Mouse (Mus musculus): Measurements from ENCODE around the gene Tfam. TPM values are rescaled to one million over a fixed set of nuclear protein-coding genes. Genes with fewer than 3 reads are reported as not detected.

The Tfam gene
- polyA plus RNA-seq, 1 experiment from 2014 or later: 33.4 TPM

DNA sequence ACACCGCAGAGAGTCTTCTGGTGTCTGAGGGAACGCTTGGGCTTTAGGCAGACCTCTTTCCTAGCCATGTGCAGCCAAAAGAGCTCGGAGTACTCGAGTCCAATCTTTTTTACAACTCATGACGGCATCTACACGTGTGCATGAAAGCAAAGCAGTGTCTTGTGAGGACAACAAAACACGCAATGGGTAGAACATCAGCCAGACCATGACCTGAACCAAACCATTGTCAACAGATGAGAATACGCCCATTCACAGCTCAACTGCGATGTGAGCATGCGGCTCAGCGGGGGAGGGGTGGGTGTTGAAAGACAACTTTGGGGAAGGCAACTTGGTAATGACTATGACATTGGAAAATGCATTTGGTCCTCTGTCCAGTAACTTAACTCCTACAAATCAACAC is 29.4 kb upstream of the Tfam start:
- no peak overlapping the region for H3K4me2 ChIP-seq (ENCODE audit: low read depth, low read length)
- H3K27ac ChIP-seq (ENCODE audit: low read depth): no peak overlapping the region
- no peaks in the 10 kb centered on the region for H3K4me1 ChIP-seq (ENCODE audit: insufficient read depth)
- H3K4me3 ChIP-seq (ENCODE audit: low read depth, low read length): no peak overlapping the region
- no peak for DNase-seq
- no peak for ATAC-seq
- no peak overlapping the region for H3K9ac ChIP-seq (replicated peaks)
- WGBS (ENCODE audit: insufficient replicate concordance): 82% methylated on average over 11 of the region's 11 CpGs
- no peaks in the 10 kb centered on the region for H3K36me3 ChIP-seq (replicated peaks; ENCODE audit: insufficient read depth, low read length)
- no peak for TF ChIP-seq EP300 (IDR thresholded peaks at IDR 0.05; ENCODE audit: low read depth)
- no peak for TF ChIP-seq CTCF (IDR thresholded peaks at IDR 0.05; ENCODE audit: low read depth)
- H3K9me3 ChIP-seq (ENCODE audit: low read length): no peaks in the 10 kb centered on the region
- no peaks in the 10 kb centered on the region for H3K27me3 ChIP-seq (ENCODE audit: insufficient read depth, low read length)

- H3K9me3 ChIP-seq (ENCODE audit: low read length): no peaks in the 10 kb centered on the region
- no peak overlapping the region for H3K9ac ChIP-seq (replicated peaks)
- no peak overlapping the region for H3K27ac ChIP-seq (ENCODE audit: low read depth)
- ATAC-seq (no peak), DNase-seq (no peak)
- H3K4me3 ChIP-seq (ENCODE audit: low read depth, low read length): no peak overlapping the region
- TF ChIP-seq EP300 (IDR thresholded peaks at IDR 0.05; ENCODE audit: low read depth) (no peak), CTCF (IDR thresholded peaks at IDR 0.05; ENCODE audit: low read depth) (no peak)
- H3K4me2 ChIP-seq (ENCODE audit: low read depth, low read length): no peak overlapping the region
- H3K36me3 ChIP-seq (replicated peaks; ENCODE audit: insufficient read depth, low read length): no peaks in the 10 kb centered on the region
- H3K27me3 ChIP-seq (ENCODE audit: insufficient read depth, low read length): no peaks in the 10 kb centered on the region
- 73% methylated on average over 4 of the region's 4 CpGs for WGBS (ENCODE audit: insufficient replicate concordance)
- no peaks in the 10 kb centered on the region for H3K4me1 ChIP-seq (ENCODE audit: insufficient read depth)
Observed at GRCm38 (mm10) chr10:71265067-71265466, 27.0 kb upstream of the Tfam start.

- no peak overlapping the region for H3K4me2 ChIP-seq (ENCODE audit: low read depth, low read length)
- no peaks in the 10 kb centered on the region for H3K9me3 ChIP-seq (ENCODE audit: low read length)
- no peak overlapping the region for H3K9ac ChIP-seq (replicated peaks)
- DNase-seq (no peak), ATAC-seq (peak; percentile 33)
- TF ChIP-seq CTCF (IDR thresholded peaks at IDR 0.05; ENCODE audit: low read depth): no peak
- no peak for TF ChIP-seq EP300 (IDR thresholded peaks at IDR 0.05; ENCODE audit: low read depth)
- 70% methylated on average over 8 of the region's 8 CpGs for WGBS (ENCODE audit: insufficient replicate concordance)
- no peaks in the 10 kb centered on the region for H3K4me1 ChIP-seq (ENCODE audit: insufficient read depth)
- H3K4me3 ChIP-seq (ENCODE audit: low read depth, low read length): no peak overlapping the region
- no peaks in the 10 kb centered on the region for H3K27me3 ChIP-seq (ENCODE audit: insufficient read depth, low read length)
- H3K36me3 ChIP-seq (replicated peaks; ENCODE audit: insufficient read depth, low read length): peaks cover 3% of the 10 kb centered on the region; the same call in 1 of the 2 replicates
- no peak overlapping the region for H3K27ac ChIP-seq (ENCODE audit: low read depth)
Observed at GRCm38 (mm10) chr10:71261637-71262036, 23.6 kb upstream of the Tfam start.

GRCm38 (mm10) chr10:71258943-71259342 is 20.9 kb upstream of the Tfam start:
- no peak overlapping the region for H3K27ac ChIP-seq (ENCODE audit: low read depth)
- H3K9ac ChIP-seq (replicated peaks): no peak overlapping the region
- no peaks in the 10 kb centered on the region for H3K27me3 ChIP-seq (ENCODE audit: insufficient read depth, low read length)
- TF ChIP-seq EP300 (IDR thresholded peaks at IDR 0.05; ENCODE audit: low read depth): no peak
- no peak for TF ChIP-seq CTCF (IDR thresholded peaks at IDR 0.05; ENCODE audit: low read depth)
- 77% methylated on average over 5 of the region's 5 CpGs for WGBS (ENCODE audit: insufficient replicate concordance)
- no peaks in the 10 kb centered on the region for H3K4me1 ChIP-seq (ENCODE audit: insufficient read depth)
- no peak overlapping the region for H3K4me3 ChIP-seq (ENCODE audit: low read depth, low read length)
- peaks cover 3% of the 10 kb centered on the region for H3K36me3 ChIP-seq (replicated peaks; ENCODE audit: insufficient read depth, low read length)
- DNase-seq (no peak), ATAC-seq (no peak)
- no peaks in the 10 kb centered on the region for H3K9me3 ChIP-seq (ENCODE audit: low read length)
- H3K4me2 ChIP-seq (ENCODE audit: low read depth, low read length): no peak overlapping the region

GRCm38 (mm10) chr10:71258516-71258915 is 20.4 kb upstream of the Tfam start:
- no peak overlapping the region for H3K27ac ChIP-seq (ENCODE audit: low read depth)
- no peak overlapping the region for H3K9ac ChIP-seq (replicated peaks)
- no peak overlapping the region for H3K4me3 ChIP-seq (ENCODE audit: low read depth, low read length)
- ATAC-seq (no peak), DNase-seq (no peak)
- H3K27me3 ChIP-seq (ENCODE audit: insufficient read depth, low read length): no peaks in the 10 kb centered on the region
- no peaks in the 10 kb centered on the region for H3K9me3 ChIP-seq (ENCODE audit: low read length)
- 78% methylated on average over 8 of the region's 8 CpGs for WGBS (ENCODE audit: insufficient replicate concordance)
- peaks cover 3% of the 10 kb centered on the region for H3K36me3 ChIP-seq (replicated peaks; ENCODE audit: insufficient read depth, low read length)
- H3K4me2 ChIP-seq (ENCODE audit: low read depth, low read length): no peak overlapping the region
- TF ChIP-seq EP300 (IDR thresholded peaks at IDR 0.05; ENCODE audit: low read depth): no peak
- TF ChIP-seq CTCF (IDR thresholded peaks at IDR 0.05; ENCODE audit: low read depth): no peak
- no peaks in the 10 kb centered on the region for H3K4me1 ChIP-seq (ENCODE audit: insufficient read depth)

- peaks cover 3% of the 10 kb centered on the region for H3K36me3 ChIP-seq (replicated peaks; ENCODE audit: insufficient read depth, low read length)
- ATAC-seq (no peak), DNase-seq (no peak)
- TF ChIP-seq EP300 (IDR thresholded peaks at IDR 0.05; ENCODE audit: low read depth) (no peak), CTCF (IDR thresholded peaks at IDR 0.05; ENCODE audit: low read depth) (no peak)
- WGBS (ENCODE audit: insufficient replicate concordance): 85% methylated on average over 4 of the region's 4 CpGs
- no peak overlapping the region for H3K4me3 ChIP-seq (ENCODE audit: low read depth, low read length)
- H3K9ac ChIP-seq (replicated peaks): no peak overlapping the region
- no peak overlapping the region for H3K4me2 ChIP-seq (ENCODE audit: low read depth, low read length)
- no peaks in the 10 kb centered on the region for H3K9me3 ChIP-seq (ENCODE audit: low read length)
- no peak overlapping the region for H3K27ac ChIP-seq (ENCODE audit: low read depth)
- H3K27me3 ChIP-seq (ENCODE audit: insufficient read depth, low read length): no peaks in the 10 kb centered on the region
- no peaks in the 10 kb centered on the region for H3K4me1 ChIP-seq (ENCODE audit: insufficient read depth)
Observed at GRCm38 (mm10) chr10:71253147-71253546, 15.1 kb upstream of the Tfam start.

- WGBS (ENCODE audit: insufficient replicate concordance): 73% methylated on average over 5 of the region's 5 CpGs
- Histone ChIP-seq H3K4me3 (ENCODE audit: low read depth, low read length) (no peak overlapping the region), H3K9ac (replicated peaks) (no peak overlapping the region), H3K36me3 (replicated peaks; ENCODE audit: insufficient read depth, low read length) (no peaks in the 10 kb centered on the region; the same call in 1 of the 2 replicates), H3K27ac (ENCODE audit: low read depth) (no peak overlapping the region), H3K4me1 (ENCODE audit: insufficient read depth) (no peaks in the 10 kb centered on the region), H3K4me2 (ENCODE audit: low read depth, low read length) (no peak overlapping the region), H3K27me3 (ENCODE audit: insufficient read depth, low read length) (no peaks in the 10 kb centered on the region), H3K9me3 (ENCODE audit: low read length) (no peaks in the 10 kb centered on the region)
- TF ChIP-seq CTCF (IDR thresholded peaks at IDR 0.05; ENCODE audit: low read depth) (no peak), EP300 (IDR thresholded peaks at IDR 0.05; ENCODE audit: low read depth) (no peak)
- DNase-seq: no peak
- ATAC-seq: no peak
Observed at GRCm38 (mm10) chr10:71252421-71252820, 14.3 kb upstream of the Tfam start.
